Mouse (Mus musculus) embryonic facial prominence, embryonic 13.5 days (tissue): ENCODE data around the gene Maz. TPM values are rescaled to one million over a fixed set of nuclear protein-coding genes. Genes with fewer than 3 reads are reported as not detected.

Source experiments
- ATAC-seq: fragments of 200-750 bp; cut with Nextera tagmentation; 2 replicates; pipeline ENCODE4 v1.8.0; 2017; ENCODE audit warnings: low read depth; ENCODE audit not compliant: insufficient number of reproducible peaks, insufficient read depth, low FRiP score, low TSS enrichment
- H3K27ac ChIP-seq: fragments of 300-500 bp; sonication (generic); 2 replicates; pipeline ENCODE4 v1.5.1; 2015; ENCODE audit warnings: moderate library complexity, mild to moderate bottlenecking, inconsistent platforms
- H3K27me3 ChIP-seq: fragments of 300-500 bp; sonication (generic); 2 replicates; pipeline ENCODE4 v1.6.1; 2015; ENCODE audit warnings: mild to moderate bottlenecking, inconsistent platforms
- H3K36me3 ChIP-seq: fragments of 300-500 bp; sonication (generic); 2 replicates; pipeline ENCODE4 v1.6.1; 2015; ENCODE audit warnings: mild to moderate bottlenecking, inconsistent platforms
- H3K4me1 ChIP-seq: fragments of 300-500 bp; sonication (generic); 2 replicates; pipeline ENCODE4 v1.6.1; 2015; ENCODE audit warnings: inconsistent platforms
- H3K4me2 ChIP-seq: fragments of 300-500 bp; sonication (generic); 2 replicates; pipeline ENCODE4 v1.6.1; 2015; ENCODE audit warnings: moderate library complexity, mild to moderate bottlenecking, inconsistent platforms
- H3K4me3 ChIP-seq: fragments of 300-500 bp; sonication (generic); 2 replicates; pipeline ENCODE4 v1.5.1; 2015; ENCODE audit warnings: mild to moderate bottlenecking, inconsistent platforms
- H3K9ac ChIP-seq: fragments of 300-500 bp; sonication (generic); 2 replicates; pipeline ENCODE4 v1.6.1; 2015; ENCODE audit warnings: mild to moderate bottlenecking, inconsistent platforms
- H3K9me3 ChIP-seq: fragments of 300-500 bp; sonication (generic); 2 replicates; pipeline ENCODE4 v1.6.1; 2016; ENCODE audit warnings: inconsistent platforms
- WGBS: fragments of 180-500 bp; shearing (Covaris S2); methylation state at CpG from one replicate; pipeline ENCODE4 v1.1.7; 2015; ENCODE audit warnings: mixed read lengths; 5-methylcytosine and 5-hydroxymethylcytosine counted together
- polyA plus RNA-seq: library from polyadenylated mRNA; unstranded; fragments of >200 nt; fragmentation: Nextera tagmentation; extraction: Ambion mirVana; gene quantifications from 2 replicates; pipeline ENCODE4 v1.2.1, GENCODE M21; 2015

Gene Maz
- polyA plus RNA-seq, 1 experiment from 2014 or later = 73.0 TPM

DNA sequence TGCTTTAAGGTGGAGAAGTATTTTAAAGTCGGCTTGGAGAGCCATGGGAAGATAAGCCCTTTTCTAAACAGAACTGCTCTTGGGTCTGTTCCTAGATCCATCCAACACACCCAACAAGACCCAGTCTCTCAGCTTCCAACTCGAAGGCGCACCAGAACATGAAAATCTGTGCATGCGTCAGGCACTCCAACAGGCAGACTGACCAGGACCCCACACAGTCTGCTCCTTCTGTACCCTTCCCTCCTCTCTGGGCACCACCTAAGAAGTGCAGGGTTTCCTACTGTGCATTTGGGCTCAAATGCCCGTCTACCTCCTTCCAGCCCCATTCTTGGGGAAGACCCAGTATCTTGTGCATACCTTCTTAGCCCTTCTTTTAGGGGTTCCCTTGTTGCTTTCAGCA lies 6.3 kb downstream of the Maz start:
- peak overlapping the region; percentile 72 for H3K4me3 ChIP-seq
- WGBS = 23% methylated on average over 5 of the region's 5 CpGs
- peak overlapping the region; percentile 83 for H3K9ac ChIP-seq
- H3K4me2 ChIP-seq = peak overlapping the region; percentile 92
- ATAC-seq = no peak
- H3K27me3 ChIP-seq = no peaks in the 10 kb centered on the region
- peaks cover 81% of the 10 kb centered on the region for H3K4me1 ChIP-seq
- H3K9me3 ChIP-seq = no peaks in the 10 kb centered on the region
- peaks cover 37% of the 10 kb centered on the region for H3K36me3 ChIP-seq
- H3K27ac ChIP-seq = peak overlapping the region; percentile 96

DNA sequence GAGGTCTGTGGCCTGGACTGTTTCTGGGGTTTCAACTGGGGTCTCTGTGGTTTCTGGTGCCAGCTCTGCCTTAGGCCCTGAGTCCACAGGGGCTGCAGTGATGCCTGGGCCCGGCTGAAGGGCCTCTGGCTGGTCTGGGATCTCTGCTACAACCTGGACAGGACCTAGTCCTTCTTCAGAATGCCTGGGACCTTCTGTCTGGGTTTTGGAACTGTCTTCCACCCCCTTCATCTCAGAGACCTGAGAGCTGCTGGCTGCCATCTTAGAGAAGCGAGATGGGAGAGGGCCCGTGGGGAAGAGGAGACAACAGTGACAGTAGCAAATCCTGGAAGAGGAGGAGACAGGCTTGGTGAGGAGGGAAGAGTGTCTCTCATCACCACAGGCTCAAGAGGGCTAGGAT lies 6.8 kb downstream of the Maz start:
- Histone ChIP-seq H3K4me3 (peak overlapping the region; percentile 72), H3K27me3 (no peaks in the 10 kb centered on the region), H3K9me3 (no peaks in the 10 kb centered on the region), H3K36me3 (peaks cover 41% of the 10 kb centered on the region), H3K4me1 (peaks cover 85% of the 10 kb centered on the region), H3K4me2 (peak overlapping the region; percentile 92), H3K27ac (peak overlapping the region; percentile 96), H3K9ac (peak overlapping the region; percentile 83)
- WGBS = 47% methylated on average over 3 of the region's 3 CpGs
- ATAC-seq = no peak

GRCm38 (mm10) chr7:127019306-127019960 lies 7.4 kb downstream of the Maz start:
- Histone ChIP-seq H3K27ac (peak overlapping the region; percentile 96), H3K27me3 (no peaks in the 10 kb centered on the region), H3K36me3 (peaks cover 41% of the 10 kb centered on the region), H3K9me3 (no peaks in the 10 kb centered on the region), H3K4me2 (peak overlapping the region; percentile 92), H3K9ac (peak overlapping the region; percentile 83), H3K4me1 (peaks cover 85% of the 10 kb centered on the region), H3K4me3 (peak overlapping the region; percentile 72)
- no peak for ATAC-seq
- WGBS = 61% methylated on average over 14 of the region's 14 CpGs

- WGBS = 68% methylated on average over 15 of the region's 15 CpGs
- no peaks in the 10 kb centered on the region for H3K27me3 ChIP-seq
- H3K4me1 ChIP-seq = peaks cover 82% of the 10 kb centered on the region
- peak overlapping the region; percentile 83 for H3K9ac ChIP-seq
- peak overlapping the region; percentile 72 for H3K4me3 ChIP-seq
- no peaks in the 10 kb centered on the region for H3K9me3 ChIP-seq
- peaks cover 41% of the 10 kb centered on the region for H3K36me3 ChIP-seq
- H3K4me2 ChIP-seq = peak overlapping the region; percentile 92
- H3K27ac ChIP-seq = peak overlapping the region; percentile 96
- ATAC-seq = no peak
These were observed 8.2 kb downstream of the Maz start for GRCm38 (mm10) chr7:127018416-127019305.

- peak overlapping the region; percentile 92 for H3K4me2 ChIP-seq
- H3K9ac ChIP-seq = peak overlapping the region; percentile 83
- H3K36me3 ChIP-seq = peaks cover 41% of the 10 kb centered on the region
- 60% methylated on average over 6 of the region's 6 CpGs for WGBS
- no peaks in the 10 kb centered on the region for H3K9me3 ChIP-seq
- peaks cover 75% of the 10 kb centered on the region for H3K4me1 ChIP-seq
- ATAC-seq = no peak
- peak overlapping the region; percentile 72 for H3K4me3 ChIP-seq
- H3K27me3 ChIP-seq = no peaks in the 10 kb centered on the region
- peak overlapping the region; percentile 96 for H3K27ac ChIP-seq
These were observed 8.9 kb downstream of the Maz start for GRCm38 (mm10) chr7:127017950-127018345.

DNA sequence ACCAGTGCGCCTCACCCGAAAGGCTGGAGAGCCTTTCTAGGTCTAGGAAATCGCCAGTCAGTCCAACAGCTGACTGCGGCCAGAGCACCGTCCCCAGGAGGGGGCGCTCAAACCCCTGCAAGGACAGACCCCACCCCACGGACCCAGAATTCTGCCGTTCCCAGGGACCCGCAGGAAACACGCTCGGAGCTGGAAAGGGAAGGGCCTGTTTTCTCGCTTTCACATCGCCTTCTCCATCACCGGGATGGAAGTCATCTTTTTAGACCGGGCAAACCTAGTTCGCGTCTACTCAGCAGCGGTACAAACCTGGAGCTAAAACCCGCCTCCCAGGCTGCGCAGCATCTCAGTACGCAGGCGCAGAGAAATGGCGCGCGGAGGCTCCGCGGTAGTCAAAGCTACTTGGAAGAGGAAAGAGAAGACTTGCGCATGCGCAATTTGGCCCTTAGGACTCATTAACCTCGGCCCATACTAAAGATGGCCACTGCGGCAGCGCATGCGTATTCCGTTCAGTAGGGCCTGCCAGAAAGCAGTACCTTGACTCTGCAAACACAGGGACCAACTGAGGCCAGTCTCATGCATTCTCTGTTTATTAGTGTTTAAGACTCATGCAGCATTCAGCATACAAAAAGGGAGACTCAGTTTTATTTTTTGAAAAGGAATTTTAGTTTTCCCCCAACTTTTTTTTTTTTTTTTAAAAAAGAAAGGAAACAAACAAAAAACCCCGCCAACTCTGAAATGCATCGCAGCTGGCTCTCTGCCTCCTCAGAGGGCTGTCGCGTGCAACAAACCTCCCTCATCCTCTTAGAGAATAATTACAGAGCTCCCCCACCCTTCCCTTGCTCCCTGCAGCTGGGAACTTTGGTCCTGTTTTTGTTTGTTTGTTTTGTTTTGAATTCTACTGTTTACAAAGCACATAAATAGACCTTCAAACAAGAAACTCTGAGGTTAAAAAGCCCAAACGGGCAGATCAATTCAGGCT lies 9.6 kb downstream of the Maz start, which contains the start of gene Pagr1a:
TSS of gene Pagr1a (minus strand) at position 382 of the 979 bp plus-strand sequence.
- peak; percentile 75 for ATAC-seq
- H3K4me1 ChIP-seq = peaks cover 68% of the 10 kb centered on the region
- 2% methylated on average over 39 of the region's 39 CpGs for WGBS
- H3K9me3 ChIP-seq = no peaks in the 10 kb centered on the region
- H3K4me3 ChIP-seq = peak within 1 kb of the TSS; percentile 72
- no peaks in the 10 kb centered on the region for H3K27me3 ChIP-seq
- H3K27ac ChIP-seq = peak within 1 kb of the TSS; percentile 96
- peak within 1 kb of the TSS; percentile 93 for H3K9ac ChIP-seq
- peak within 1 kb of the TSS; percentile 92 for H3K4me2 ChIP-seq
- H3K36me3 ChIP-seq = peaks cover 41% of the 10 kb centered on the region

DNA sequence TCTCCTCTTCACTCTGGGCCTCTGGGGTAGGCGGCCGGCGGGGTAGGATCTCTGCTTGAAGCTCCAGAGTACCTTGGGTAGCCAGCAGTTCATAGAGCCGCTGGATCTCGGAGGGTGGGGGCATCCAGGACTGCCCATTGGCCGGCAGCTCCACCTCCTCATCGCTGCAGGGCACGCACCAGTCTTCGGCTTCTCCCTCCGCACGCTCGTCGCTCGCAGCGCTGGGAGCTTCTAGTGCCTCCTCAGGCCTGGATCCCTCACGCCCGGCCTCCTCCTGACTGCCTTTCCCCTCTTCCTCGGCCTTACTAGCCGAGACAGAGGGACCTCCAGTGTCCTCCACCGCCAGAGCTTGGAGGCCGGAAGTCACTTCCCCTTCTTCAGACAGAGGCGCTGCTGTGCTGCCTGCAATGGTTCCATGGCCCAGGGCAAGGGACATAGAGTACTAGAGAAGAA lies 10.3 kb downstream of the Maz start:
- Histone ChIP-seq H3K4me2 (peak overlapping the region; percentile 92), H3K4me3 (peak overlapping the region; percentile 72), H3K4me1 (peaks cover 61% of the 10 kb centered on the region), H3K36me3 (peaks cover 45% of the 10 kb centered on the region), H3K27ac (peak overlapping the region; percentile 96), H3K27me3 (no peaks in the 10 kb centered on the region), H3K9ac (peak overlapping the region; percentile 93), H3K9me3 (no peaks in the 10 kb centered on the region)
- ATAC-seq = 0 out of 2 replicates have a peak, but pooled peaks have one; percentile 15
- under 1% methylated on average over 22 of the region's 22 CpGs for WGBS

- Histone ChIP-seq H3K9me3 (no peaks in the 10 kb centered on the region), H3K4me1 (peaks cover 58% of the 10 kb centered on the region), H3K27me3 (no peaks in the 10 kb centered on the region), H3K4me2 (peak within 1 kb of the TSS; percentile 92), H3K27ac (peak within 1 kb of the TSS; percentile 96), H3K36me3 (peaks cover 47% of the 10 kb centered on the region), H3K9ac (peak within 1 kb of the TSS; percentile 93), H3K4me3 (peak within 1 kb of the TSS; percentile 72)
- no peak for ATAC-seq
These were observed 10.6 kb downstream of the Maz start, which contains the start of gene Pagr1b for GRCm38 (mm10) chr7:127016481-127016485. Gene Pagr1b, minus strand, starts transcription at chr7:127016484.

DNA sequence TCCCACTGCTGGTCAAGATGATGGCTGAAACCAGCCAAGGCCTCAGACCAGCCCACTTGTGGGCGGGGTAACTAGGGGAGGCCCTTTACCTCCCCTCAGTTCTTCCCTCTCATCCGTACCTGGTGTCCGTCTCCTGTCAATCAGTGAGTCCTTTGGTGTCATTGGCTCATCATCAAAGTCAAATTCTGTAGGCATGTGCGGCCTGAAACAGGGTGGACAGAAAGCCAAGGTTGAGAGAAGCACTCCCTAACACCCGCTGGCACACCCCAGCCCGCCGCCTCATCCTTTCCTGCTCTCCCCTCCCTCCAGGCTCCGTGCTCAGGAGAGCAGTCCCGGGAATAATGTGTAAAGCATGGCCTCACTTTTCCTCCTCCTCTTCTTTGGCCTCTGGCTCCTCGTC lies 10.8 kb downstream of the Maz start:
- Histone ChIP-seq H3K9me3 (no peaks in the 10 kb centered on the region), H3K36me3 (peaks cover 49% of the 10 kb centered on the region), H3K4me1 (peaks cover 56% of the 10 kb centered on the region), H3K9ac (peak overlapping the region; percentile 93), H3K4me2 (peak overlapping the region; percentile 92), H3K27ac (peak overlapping the region; percentile 96), H3K27me3 (no peaks in the 10 kb centered on the region), H3K4me3 (peak overlapping the region; percentile 72)
- ATAC-seq = no peak
- WGBS = 2% methylated on average over 10 of the region's 10 CpGs

DNA sequence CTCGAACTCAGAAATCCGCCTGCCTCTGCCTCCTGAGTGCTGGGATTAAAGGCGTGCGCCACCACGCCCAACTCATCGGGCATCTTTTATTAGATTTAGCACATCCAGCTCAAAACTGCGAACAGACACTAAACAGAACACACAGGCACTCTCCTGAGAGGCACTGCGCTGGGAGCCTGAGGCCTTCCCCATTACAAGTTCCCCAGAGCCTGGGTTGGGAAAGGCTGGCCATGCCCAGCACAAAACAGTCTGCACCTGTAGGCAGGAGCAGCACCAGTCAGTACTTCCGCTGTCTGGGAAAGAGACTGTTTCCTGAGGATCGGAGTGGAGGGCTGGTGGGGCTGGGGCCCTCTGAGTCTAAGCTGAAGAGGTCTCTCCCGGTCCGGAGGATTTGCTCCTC lies 11.8 kb downstream of the Maz start:
- Histone ChIP-seq H3K4me1 (peaks cover 49% of the 10 kb centered on the region), H3K36me3 (peaks cover 54% of the 10 kb centered on the region), H3K9ac (peak overlapping the region; percentile 93), H3K4me2 (peak overlapping the region; percentile 92), H3K27me3 (no peaks in the 10 kb centered on the region), H3K27ac (no peak overlapping the region), H3K9me3 (no peaks in the 10 kb centered on the region), H3K4me3 (peak overlapping the region; percentile 72; the same call in 1 of the 2 replicates)
- WGBS = 91% methylated on average over 12 of the region's 12 CpGs
- no peak for ATAC-seq

DNA sequence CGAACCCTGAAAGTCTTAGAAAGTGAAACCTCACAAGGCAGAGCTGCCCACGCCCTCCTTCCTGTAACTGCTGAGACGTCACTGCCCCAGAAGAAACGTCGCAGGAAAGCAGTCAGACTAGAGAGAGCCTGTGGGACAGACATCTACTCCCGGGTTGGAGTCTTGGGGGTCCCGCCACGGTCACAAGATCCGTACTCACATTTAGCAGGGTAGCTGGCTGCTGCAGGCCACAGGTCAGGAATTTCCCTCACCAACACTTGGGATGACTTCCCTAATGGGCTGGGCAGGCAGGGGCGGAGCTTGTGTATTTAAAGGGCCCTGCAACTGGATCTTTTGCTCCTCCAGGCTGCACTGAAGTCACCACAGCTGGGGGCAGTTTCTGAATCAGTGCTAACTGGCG lies 12.5 kb downstream of the Maz start, which contains the start of gene Mvp:
TSS of gene Mvp (minus strand) at position 302 of the 400 bp plus-strand sequence.
- H3K4me1 ChIP-seq = peaks cover 42% of the 10 kb centered on the region
- H3K4me3 ChIP-seq = peak within 1 kb of the TSS; percentile 72
- H3K36me3 ChIP-seq = peaks cover 54% of the 10 kb centered on the region
- H3K4me2 ChIP-seq = peak within 1 kb of the TSS; percentile 92
- WGBS = 52% methylated on average over 11 of the region's 11 CpGs
- peak within 1 kb of the TSS; percentile 96; the same call in 1 of the 2 replicates for H3K27ac ChIP-seq
- ATAC-seq = no peak
- no peaks in the 10 kb centered on the region for H3K27me3 ChIP-seq
- peak within 1 kb of the TSS; percentile 93 for H3K9ac ChIP-seq
- H3K9me3 ChIP-seq = no peaks in the 10 kb centered on the region
